Mouse (Mus musculus) kidney, adult 2 months (tissue): ENCODE results near the gene Ksr2.

Experiments
- CTCF ChIP-seq: fragments of 200-500 bp; conservative IDR thresholded peaks from 2 replicates; pipeline ENCODE4 v1.5.1; 2011; ENCODE audit warnings: low read depth, mild to moderate bottlenecking, control low read depth, low read length, moderate library complexity, mixed read lengths; ENCODE audit not compliant: insufficient read depth, insufficient read length
- POLR2A ChIP-seq: fragments of 200-500 bp; IDR thresholded peaks from one replicate; pipeline ENCODE4 v1.6.1; 2011; ENCODE audit warnings: low read depth, low read length, control low read depth

- TF ChIP-seq CTCF (no peak), POLR2A (no peak)
Measured at GRCm38 (mm10) chr5:117757696-117758482, 344.1 kb downstream of the Ksr2 start.
